Mouse (Mus musculus): ENCODE data around the gene Tet3.

GRCm38 (mm10) chr6:83480019-83480655, 21.3 kb upstream of the Tet3 start:
- TF ChIP-seq CTCF (IDR thresholded peaks at IDR 0.05; ENCODE audit: extremely low read depth, insufficient read depth, low read length) = no peak
- no peak for TF ChIP-seq POLR2A (IDR thresholded peaks at IDR 0.05; ENCODE audit: extremely low read depth, insufficient read depth, low read length)

All from cortical plate, adult 2 months (tissue).